Mouse (Mus musculus): ENCODE data around the gene Opn4. TPM values are rescaled to one million over a fixed set of nuclear protein-coding genes. Genes with fewer than 3 reads are reported as not detected.
A peak's percentile ranks its signal among the peaks of the same experiment; 100 is the strongest.

The Opn4 gene
- total RNA-seq, 2 experiments from 2014 or later: 2.2 to 3.1 TPM

GRCm38 (mm10) chr14:34566530-34566929, 33.4 kb downstream of the Opn4 start:
- intact Hi-C loops (cut with DNase I): loop anchor here (5.0 kb wide), 2 partner anchors 109 to 194 kb away; partner anchors contain the start of gene Sncg
- no peak for DNase-seq

- peak; percentile 55 to 73 for DNase-seq
- intact Hi-C loops (cut with DNase I): loop anchor here (5.0 kb wide), 2 partner anchors 108 to 193 kb away; partner anchors contain the start of gene Sncg
Observed at GRCm38 (mm10) chr14:34565711-34566110, 34.2 kb downstream of the Opn4 start.

GRCm38 (mm10) chr14:34564646-34565045, 35.3 kb downstream of the Opn4 start:
- DNase-seq: peak; percentile 55 to 70

GRCm38 (mm10) chr14:34562393-34562792, 37.5 kb downstream of the Opn4 start:
- no peak for DNase-seq
- intact Hi-C loops (cut with DNase I): no loop called here

More at GRCm38 (mm10) chr14:34564646-34565045, 35.3 kb downstream of the Opn4 start:
- intact Hi-C loops (cut with DNase I): loop anchor here (5.0 kb wide), 2 partner anchors 107 to 192 kb away; partner anchors contain the start of gene Sncg

- DNase-seq: no peak
- intact Hi-C loops (cut with DNase I): no loop called here
Observed at GRCm38 (mm10) chr14:34561647-34562046, 38.3 kb downstream of the Opn4 start.

- intact Hi-C loops (cut with DNase I): no loop called here
- no peak for DNase-seq
Observed at GRCm38 (mm10) chr14:34558947-34559346, 41.0 kb downstream of the Opn4 start.

GRCm38 (mm10) chr14:34555211-34555610, 44.7 kb downstream of the Opn4 start:
- no peak for DNase-seq
- intact Hi-C loops (cut with DNase I): no loop called here

- peak in 1 of 2 experiments; percentile 60 for DNase-seq
Observed at GRCm38 (mm10) chr14:34554047-34554446, 45.9 kb downstream of the Opn4 start.

GRCm38 (mm10) chr14:34553470-34553869, 46.5 kb downstream of the Opn4 start:
- intact Hi-C loops (cut with DNase I): loop anchor here (5.0 kb wide), 1 partner anchor 471 kb away; no protein-coding TSS in a partner anchor

More at GRCm38 (mm10) chr14:34554047-34554446, 45.9 kb downstream of the Opn4 start:
- intact Hi-C loops (cut with DNase I): loop anchor here (5.0 kb wide), 1 partner anchor 472 kb away; no protein-coding TSS in a partner anchor

GRCm38 (mm10) chr14:34552226-34552625, 47.7 kb downstream of the Opn4 start:
- DNase-seq: no peak
- intact Hi-C loops (cut with DNase I): loop anchor here (5.0 kb wide), 1 partner anchor 470 kb away; no protein-coding TSS in a partner anchor

More at GRCm38 (mm10) chr14:34553470-34553869, 46.5 kb downstream of the Opn4 start:
- no peak for DNase-seq

GRCm38 (mm10) chr14:34549004-34549671, 50.8 kb downstream of the Opn4 start:
- intact Hi-C loops (cut with DNase I): loop anchor here (1.0 kb wide), 2 partner anchors 90 to 177 kb away; no protein-coding TSS in a partner anchor
- DNase-seq: peak; percentile 81 to 82

GRCm38 (mm10) chr14:34548391-34549001, 51.4 kb downstream of the Opn4 start:
- intact Hi-C loops (cut with DNase I): loop anchor here (1.0 kb wide), 3 partner anchors 46 to 176 kb away; no protein-coding TSS in a partner anchor
- peak; percentile 64 to 73 for DNase-seq

- intact Hi-C loops (cut with DNase I): no loop called here
- DNase-seq: no peak
Observed at GRCm38 (mm10) chr14:34544545-34544944, 55.4 kb downstream of the Opn4 start.

- intact Hi-C loops (cut with DNase I): no loop called here
- DNase-seq: no peak
Observed at GRCm38 (mm10) chr14:34544001-34544400, 55.9 kb downstream of the Opn4 start.

- no peak for DNase-seq
- intact Hi-C loops (cut with DNase I): no loop called here
Observed at GRCm38 (mm10) chr14:34543596-34543995, 56.3 kb downstream of the Opn4 start.

GRCm38 (mm10) chr14:34541896-34542295, 58.0 kb downstream of the Opn4 start:
- DNase-seq: no peak

GRCm38 (mm10) chr14:34540685-34541162, 59.2 kb downstream of the Opn4 start:
- intact Hi-C loops (cut with DNase I): no loop called here
- DNase-seq: peak; percentile 69 to 72

More at GRCm38 (mm10) chr14:34541896-34542295, 58.0 kb downstream of the Opn4 start:
- intact Hi-C loops (cut with DNase I): no loop called here

Data from heart, postnatal 36 days (tissue).